Mouse (Mus musculus) bone marrow, adult 2 months (tissue): Measurements from ENCODE around the gene Atp6v1e2.

Experiments used
- CTCF ChIP-seq: fragments of 200-500 bp; IDR thresholded peaks from 2 replicates; pipeline ENCODE4 v1.5.1; 2011; ENCODE audit warnings: low read length, control low read depth; ENCODE audit not compliant: control insufficient read depth, insufficient read depth
- POLR2A ChIP-seq: fragments of 200-500 bp; IDR thresholded peaks from 2 replicates; pipeline ENCODE4 v1.6.1; 2011; ENCODE audit warnings: low read depth, mild to moderate bottlenecking, control low read depth, low read length, borderline replicate concordance; ENCODE audit not compliant: control insufficient read depth

GRCm38 (mm10) chr17:86937497-86938155 lies 10.1 kb downstream of the Atp6v1e2 start:
- TF ChIP-seq POLR2A (no peak), CTCF (no peak)
